Mouse (Mus musculus) intestine, postnatal 0 days (tissue): Measurements from ENCODE around the gene Jdp2. TPM values are rescaled to one million over a fixed set of nuclear protein-coding genes. Genes with fewer than 3 reads are reported as not detected.

Source experiments
- ATAC-seq: fragments of 200-750 bp; cut with Nextera tagmentation; 2 replicates; pipeline ENCODE4 v1.8.0; 2017; ENCODE audit warnings: mild to moderate bottlenecking, moderate TSS enrichment, moderate library complexity
- H3K27ac ChIP-seq: fragments of 300-500 bp; sonication (generic); 2 replicates; pipeline ENCODE4 v1.5.1; 2014; ENCODE audit warnings: mild to moderate bottlenecking, low read depth, low read length, moderate library complexity
- H3K27me3 ChIP-seq: fragments of 300-500 bp; sonication (generic); replicated peaks from 2 replicates; pipeline ENCODE4 v1.6.1; 2014; ENCODE audit warnings: low read length, mixed read lengths; ENCODE audit not compliant: control insufficient read depth, insufficient read depth
- H3K36me3 ChIP-seq: fragments of 300-500 bp; sonication (generic); 2 replicates; pipeline ENCODE4 v1.6.1; 2014; ENCODE audit warnings: mild to moderate bottlenecking, moderate library complexity; ENCODE audit not compliant: control insufficient read depth, insufficient read depth
- H3K4me1 ChIP-seq: fragments of 300-500 bp; sonication (generic); replicated peaks from 2 replicates; pipeline ENCODE4 v1.6.1; 2014; ENCODE audit warnings: antibody characterized with exemption, low read length, mixed read lengths; ENCODE audit not compliant: control insufficient read depth, insufficient read depth
- H3K4me2 ChIP-seq: fragments of 300-500 bp; sonication (generic); replicated peaks from 2 replicates; pipeline ENCODE4 v1.6.1; 2014; ENCODE audit warnings: low read depth, mild to moderate bottlenecking, moderate library complexity
- H3K4me3 ChIP-seq: fragments of 300-500 bp; sonication (generic); 2 replicates; pipeline ENCODE4 v1.5.1; 2014; ENCODE audit warnings: low read depth, low read length
- H3K9ac ChIP-seq: fragments of 300-500 bp; sonication (generic); 2 replicates; pipeline ENCODE4 v1.6.1; 2014; ENCODE audit warnings: mild to moderate bottlenecking, low read depth, low read length
- H3K9me3 ChIP-seq: fragments of 300-500 bp; sonication (generic); 2 replicates; pipeline ENCODE4 v1.6.1; 2016; ENCODE audit warnings: mixed run types; ENCODE audit not compliant: control insufficient read depth
- CTCF ChIP-seq: sonication (generic); IDR thresholded peaks from 2 replicates; pipeline ENCODE4 v1.5.1; 2016; ENCODE audit warnings: low read depth, mild to moderate bottlenecking, control low read depth, antibody characterized with exemption, moderate library complexity
- WGBS: fragments of 180-500 bp; shearing (Covaris S2); extraction: QIAGEN DNeasy Blood & Tissue Kit; methylation state at CpG from one replicate; pipeline ENCODE4 v1.1.7; 2014; 5-methylcytosine and 5-hydroxymethylcytosine counted together
- polyA plus RNA-seq: library from polyadenylated mRNA; unstranded; fragments of >200 nt; fragmentation: Nextera tagmentation; extraction: Ambion mirVana; gene quantifications from 2 replicates; pipeline ENCODE4 v1.2.1, GENCODE M21; 2015

The Jdp2 gene
- polyA plus RNA-seq, 1 experiment from 2014 or later: 0.44 TPM

GRCm38 (mm10) chr12:85637932-85638331 lies 39.1 kb downstream of the Jdp2 start:
- no peak overlapping the region for H3K9ac ChIP-seq
- 0 out of 2 replicates have a peak, but pooled peaks cover 4% of the 10 kb centered on the region for H3K4me1 ChIP-seq
- no peak for ATAC-seq
- H3K27me3 ChIP-seq: no peaks in the 10 kb centered on the region
- no peak overlapping the region for H3K4me2 ChIP-seq
- H3K36me3 ChIP-seq: peaks cover 11% of the 10 kb centered on the region; the same call in 1 of the 2 replicates
- no peaks in the 10 kb centered on the region for H3K9me3 ChIP-seq
- no peak for TF ChIP-seq CTCF
- no peak overlapping the region for H3K4me3 ChIP-seq
- WGBS: 64% methylated on average over 9 of the region's 9 CpGs
- H3K27ac ChIP-seq: no peak overlapping the region

- Histone ChIP-seq H3K27me3 (no peaks in the 10 kb centered on the region), H3K36me3 (peaks cover 3% of the 10 kb centered on the region; the same call in 1 of the 2 replicates), H3K4me2 (no peak overlapping the region), H3K27ac (no peak overlapping the region), H3K4me3 (no peak overlapping the region), H3K4me1 (0 out of 2 replicates have a peak, but pooled peaks cover 4% of the 10 kb centered on the region), H3K9ac (no peak overlapping the region), H3K9me3 (no peaks in the 10 kb centered on the region)
- 73% methylated on average over 20 of the region's 20 CpGs for WGBS
- TF ChIP-seq CTCF: no peak
- ATAC-seq: no peak
Observed at GRCm38 (mm10) chr12:85638541-85639325, 39.9 kb downstream of the Jdp2 start.

- no peak for TF ChIP-seq CTCF
- H3K9me3 ChIP-seq: no peaks in the 10 kb centered on the region
- 61% methylated on average over 12 of the region's 12 CpGs for WGBS
Observed at GRCm38 (mm10) chr12:85639326-85640008, 40.6 kb downstream of the Jdp2 start.

GRCm38 (mm10) chr12:85640852-85641563 lies 42.2 kb downstream of the Jdp2 start:
- no peaks in the 10 kb centered on the region for H3K27me3 ChIP-seq
- 48% methylated on average over 10 of the region's 10 CpGs for WGBS
- 0 out of 2 replicates have a peak, but pooled peaks cover 4% of the 10 kb centered on the region for H3K4me1 ChIP-seq
- H3K36me3 ChIP-seq: no peaks in the 10 kb centered on the region
- no peaks in the 10 kb centered on the region for H3K9me3 ChIP-seq
- H3K4me2 ChIP-seq: no peak overlapping the region
- H3K27ac ChIP-seq: no peak overlapping the region
- H3K9ac ChIP-seq: no peak overlapping the region
- no peak for ATAC-seq
- TF ChIP-seq CTCF: no peak
- no peak overlapping the region for H3K4me3 ChIP-seq

More at GRCm38 (mm10) chr12:85639326-85640008, 40.6 kb downstream of the Jdp2 start:
- Histone ChIP-seq H3K9ac (no peak overlapping the region), H3K27me3 (no peaks in the 10 kb centered on the region), H3K36me3 (no peaks in the 10 kb centered on the region), H3K4me2 (no peak overlapping the region), H3K27ac (no peak overlapping the region), H3K4me1 (0 out of 2 replicates have a peak, but pooled peaks cover 4% of the 10 kb centered on the region), H3K4me3 (no peak overlapping the region)
- no peak for ATAC-seq

- WGBS: 55% methylated on average over 4 of the region's 4 CpGs
- no peak for ATAC-seq
Observed at GRCm38 (mm10) chr12:85641564-85641931, 42.7 kb downstream of the Jdp2 start.

GRCm38 (mm10) chr12:85643735-85644134 lies 44.9 kb downstream of the Jdp2 start:
- no peak for ATAC-seq
- no peak overlapping the region for H3K9ac ChIP-seq
- WGBS: 57% methylated on average over 5 of the region's 5 CpGs
- no peak overlapping the region for H3K27ac ChIP-seq
- H3K9me3 ChIP-seq: no peaks in the 10 kb centered on the region
- no peaks in the 10 kb centered on the region for H3K36me3 ChIP-seq
- 0 out of 2 replicates have a peak, but pooled peaks cover 4% of the 10 kb centered on the region for H3K4me1 ChIP-seq
- TF ChIP-seq CTCF: no peak
- no peak overlapping the region for H3K4me3 ChIP-seq
- H3K4me2 ChIP-seq: no peak overlapping the region
- no peaks in the 10 kb centered on the region for H3K27me3 ChIP-seq

More at GRCm38 (mm10) chr12:85641564-85641931, 42.7 kb downstream of the Jdp2 start:
- Histone ChIP-seq H3K27ac (no peak overlapping the region), H3K36me3 (no peaks in the 10 kb centered on the region), H3K9ac (no peak overlapping the region), H3K4me1 (0 out of 2 replicates have a peak, but pooled peaks cover 4% of the 10 kb centered on the region), H3K27me3 (no peaks in the 10 kb centered on the region), H3K4me3 (no peak overlapping the region), H3K4me2 (no peak overlapping the region), H3K9me3 (no peaks in the 10 kb centered on the region)
- TF ChIP-seq CTCF: no peak
